Mouse (Mus musculus): ENCODE data around the gene Cmas.
A peak's percentile ranks its signal among the peaks of the same experiment; 100 is the strongest.

Gene Cmas

DNA sequence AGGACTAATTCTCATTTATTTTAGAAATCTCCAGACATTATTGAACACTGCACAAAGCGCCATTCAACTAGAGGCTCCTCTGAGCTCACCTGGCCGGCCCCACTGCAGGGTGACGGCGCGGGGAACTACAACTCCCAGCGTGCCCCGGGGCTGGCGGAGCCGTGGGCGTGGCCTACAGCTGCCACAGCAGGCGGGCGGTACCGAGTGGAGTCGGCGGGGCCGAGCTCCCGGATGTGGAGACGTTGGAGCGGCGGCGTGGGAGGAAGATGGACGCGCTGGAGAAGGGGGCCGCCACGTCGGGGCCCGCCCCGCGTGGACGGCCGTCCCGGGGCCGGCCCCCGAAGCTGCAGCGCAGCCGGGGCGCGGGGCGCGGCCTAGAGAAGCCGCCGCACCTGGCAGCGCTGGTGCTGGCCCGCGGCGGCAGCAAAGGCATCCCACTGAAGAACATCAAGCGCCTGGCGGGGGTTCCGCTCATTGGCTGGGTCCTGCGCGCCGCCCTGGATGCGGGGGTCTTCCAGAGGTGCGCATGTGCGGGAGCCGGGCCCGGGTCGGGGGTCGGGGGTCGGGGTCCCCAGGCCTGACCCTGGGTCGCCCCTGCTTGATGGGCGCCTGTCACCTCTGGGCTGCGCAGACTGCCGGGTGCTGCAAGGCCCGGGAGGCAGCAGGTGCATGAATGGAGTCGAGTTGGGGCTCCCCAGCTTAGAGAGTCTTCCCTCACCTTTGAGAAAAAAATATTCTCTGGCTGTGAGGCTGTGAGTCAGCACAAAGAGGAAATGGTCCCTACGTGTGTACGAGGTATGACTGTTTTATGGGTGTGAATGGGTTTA is at the start of gene Cmas:
Gene Cmas, plus strand, starts transcription at position 180 of the 827 bp plus-strand sequence.
- peak; percentile 70 for DNase-seq (ENCODE audit: low read depth)

GRCm38 (mm10) chr6:142706688-142707087 is 49.8 kb upstream of the Cmas start:
- no peak for DNase-seq (ENCODE audit: low read depth)

GRCm38 (mm10) chr6:142708369-142708768 is 48.1 kb upstream of the Cmas start:
- no peak for DNase-seq (ENCODE audit: low read depth)

GRCm38 (mm10) chr6:142710690-142711089 is 45.8 kb upstream of the Cmas start:
- no peak for DNase-seq (ENCODE audit: low read depth)

DNA sequence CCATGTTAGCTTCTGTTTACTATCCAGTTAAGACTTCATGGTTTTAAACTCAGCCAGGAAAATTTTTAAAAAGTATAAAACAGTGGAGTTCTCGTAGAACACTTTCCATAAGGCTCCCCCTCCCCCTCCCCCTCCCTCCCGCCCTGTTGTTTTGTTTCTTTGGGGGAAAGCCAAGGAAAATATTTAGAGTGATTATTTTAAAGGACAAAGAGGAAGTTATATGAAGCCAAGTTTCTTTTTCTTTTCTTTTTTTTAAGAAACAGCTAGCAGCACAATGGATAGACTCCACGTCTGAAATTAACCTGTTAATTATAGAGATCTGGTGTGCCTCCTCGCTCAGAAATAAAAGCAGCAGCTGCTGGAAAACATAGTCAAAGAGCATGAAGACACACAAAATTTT is 45.4 kb upstream of the Cmas start:
- DNase-seq (ENCODE audit: low read depth): no peak

GRCm38 (mm10) chr6:142715026-142715425 is 41.5 kb upstream of the Cmas start:
- DNase-seq (ENCODE audit: low read depth): no peak

DNA sequence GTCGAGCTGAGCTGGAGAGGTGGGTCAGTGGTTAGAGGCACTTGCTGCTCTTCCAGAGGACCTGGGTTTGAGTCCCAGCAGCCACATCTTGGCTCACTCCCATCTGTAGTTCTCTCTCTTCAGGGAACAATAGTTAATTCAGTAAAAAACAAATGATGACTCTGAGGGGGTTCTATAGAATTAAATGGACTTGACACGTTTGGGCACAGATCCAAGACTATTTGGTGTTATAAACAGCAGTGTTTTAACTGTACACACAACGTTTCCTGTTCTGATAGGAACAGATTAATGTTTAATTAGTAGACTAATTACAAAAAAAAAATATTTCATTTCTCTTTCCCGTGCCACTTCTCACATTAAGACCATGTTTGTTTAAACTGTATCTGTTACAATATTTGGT is 39.3 kb upstream of the Cmas start:
- DNase-seq (ENCODE audit: low read depth): no peak

- DNase-seq (ENCODE audit: low read depth): no peak
Observed at GRCm38 (mm10) chr6:142718167-142718566, 38.3 kb upstream of the Cmas start.

DNA sequence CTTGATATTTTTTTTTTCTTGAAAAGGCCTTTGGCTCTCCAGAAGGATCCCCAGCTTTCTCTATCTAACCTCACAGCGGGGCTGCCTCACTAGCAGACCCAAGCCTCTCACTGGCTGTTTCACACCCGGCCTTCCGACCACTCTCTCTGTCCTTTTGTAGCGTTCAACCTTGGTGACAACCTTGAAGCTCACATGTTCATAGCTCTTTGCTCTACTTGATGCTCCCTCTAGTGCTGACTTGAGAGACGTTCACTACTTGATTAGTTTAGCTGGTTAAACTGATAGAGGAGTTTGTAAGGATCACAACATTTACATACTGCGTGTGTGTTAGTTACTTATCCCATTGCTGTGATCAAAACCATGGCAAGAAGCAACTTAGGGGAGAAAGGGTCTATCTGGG is 35.8 kb upstream of the Cmas start:
- DNase-seq (ENCODE audit: low read depth): no peak

DNA sequence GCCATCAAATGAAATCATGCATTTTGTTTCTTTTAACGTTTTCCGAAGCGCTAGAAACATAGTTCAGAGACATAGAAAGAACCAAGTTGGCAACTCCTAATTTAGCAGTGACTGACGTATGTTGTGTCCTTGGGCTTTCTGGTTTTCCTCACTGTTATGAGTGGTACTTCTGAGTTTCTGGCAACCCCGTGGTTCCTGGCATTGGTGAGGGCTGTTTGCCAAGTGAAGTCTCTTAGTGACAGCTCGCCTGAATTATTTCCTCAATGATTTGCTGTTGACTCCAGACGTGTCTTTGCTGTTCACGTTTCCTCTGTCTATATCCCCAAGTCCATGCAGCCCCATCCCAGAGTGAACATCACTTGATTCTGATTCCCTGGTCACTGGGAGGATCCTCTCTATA is 34.8 kb upstream of the Cmas start:
- DNase-seq (ENCODE audit: low read depth): no peak

- DNase-seq (ENCODE audit: low read depth): no peak
Observed at GRCm38 (mm10) chr6:142726032-142726431, 30.5 kb upstream of the Cmas start.

- DNase-seq (ENCODE audit: low read depth): no peak
Observed at GRCm38 (mm10) chr6:142732567-142733290, 23.8 kb upstream of the Cmas start.

- DNase-seq (ENCODE audit: low read depth): no peak
Observed at GRCm38 (mm10) chr6:142735302-142736005, 21.0 kb upstream of the Cmas start.

- no peak for DNase-seq (ENCODE audit: low read depth)
Observed at GRCm38 (mm10) chr6:142738225-142738624, 18.3 kb upstream of the Cmas start.

DNA sequence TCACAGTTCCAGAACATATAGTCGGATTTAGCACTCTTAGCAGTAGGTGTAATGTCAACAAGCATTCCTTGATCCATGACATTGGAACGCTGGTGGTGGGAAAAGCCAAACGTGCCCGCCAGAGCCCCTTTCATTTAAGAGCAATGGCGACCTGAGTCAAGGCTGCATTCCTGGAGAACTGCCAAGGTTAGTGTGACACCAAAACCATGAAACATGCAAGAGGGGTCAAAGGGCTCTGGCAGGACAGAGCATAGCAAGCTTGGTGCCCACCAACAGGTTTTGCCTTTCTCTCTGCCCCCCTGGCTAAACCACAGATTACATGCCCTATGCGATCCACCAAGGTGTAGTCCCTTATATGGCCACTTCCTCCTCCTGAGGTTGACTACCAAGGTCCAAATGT is 17.8 kb upstream of the Cmas start:
- no peak for DNase-seq (ENCODE audit: low read depth)

DNA sequence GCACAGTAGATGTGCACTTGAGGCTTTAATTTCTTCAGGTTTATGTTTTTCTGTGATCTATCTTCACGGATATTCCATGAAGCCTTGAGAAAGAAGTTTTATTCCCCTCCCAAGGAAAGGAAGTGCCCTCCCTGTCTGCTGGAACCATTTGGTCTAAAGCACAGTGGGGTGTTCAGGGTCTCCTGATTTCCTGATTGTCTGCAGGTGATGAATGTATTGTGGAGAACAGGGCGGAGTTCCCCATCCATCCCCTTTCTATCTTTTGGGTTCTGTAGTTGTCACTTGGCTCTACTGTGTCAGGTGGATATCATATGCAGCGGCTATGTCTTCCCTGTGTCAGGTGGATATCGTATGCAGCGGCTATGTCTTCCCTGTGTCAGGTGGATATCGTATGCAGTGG is 14.7 kb upstream of the Cmas start:
- no peak for DNase-seq (ENCODE audit: low read depth)

GRCm38 (mm10) chr6:142743193-142743592 is 13.3 kb upstream of the Cmas start:
- DNase-seq (ENCODE audit: low read depth): no peak

DNA sequence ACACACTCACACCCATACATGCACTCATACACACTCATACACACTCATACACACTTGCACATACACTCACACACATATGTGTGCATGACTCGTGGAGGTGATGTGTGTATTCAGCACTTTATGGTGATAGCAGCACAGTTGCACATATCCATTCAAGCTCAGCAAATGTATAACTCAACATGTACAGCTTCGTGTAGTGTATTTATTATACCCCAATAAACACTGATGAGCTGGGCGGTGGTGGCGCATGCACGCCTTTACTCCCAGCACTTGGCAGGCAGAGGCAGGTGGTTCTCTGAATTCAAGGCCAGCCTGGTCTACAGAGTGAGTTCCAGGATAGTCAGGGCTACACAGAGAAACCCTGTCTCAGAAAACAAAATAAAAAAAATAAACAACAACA is 11.0 kb upstream of the Cmas start:
- no peak for DNase-seq (ENCODE audit: low read depth)

- no peak for DNase-seq (ENCODE audit: low read depth)
Observed at GRCm38 (mm10) chr6:142746765-142747164, 9.7 kb upstream of the Cmas start.

DNA sequence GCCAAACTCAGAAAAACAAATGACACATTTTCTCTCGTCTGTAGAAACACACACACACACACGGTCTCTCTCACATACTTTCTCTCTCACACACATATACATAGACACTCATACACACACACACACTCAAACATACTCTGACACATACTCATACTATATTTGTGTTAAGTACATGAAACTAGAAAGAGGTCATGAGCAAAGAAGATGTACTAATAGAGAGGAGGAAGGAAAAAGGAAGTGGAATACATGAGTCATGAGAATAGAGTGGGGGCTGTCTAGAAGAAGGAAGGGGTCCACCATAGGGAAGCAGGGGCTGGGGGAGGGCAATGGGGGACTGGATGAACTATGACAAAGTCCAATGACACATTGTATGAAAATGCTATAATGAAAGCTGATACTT is 9.3 kb upstream of the Cmas start:
- no peak for DNase-seq (ENCODE audit: low read depth)

DNA sequence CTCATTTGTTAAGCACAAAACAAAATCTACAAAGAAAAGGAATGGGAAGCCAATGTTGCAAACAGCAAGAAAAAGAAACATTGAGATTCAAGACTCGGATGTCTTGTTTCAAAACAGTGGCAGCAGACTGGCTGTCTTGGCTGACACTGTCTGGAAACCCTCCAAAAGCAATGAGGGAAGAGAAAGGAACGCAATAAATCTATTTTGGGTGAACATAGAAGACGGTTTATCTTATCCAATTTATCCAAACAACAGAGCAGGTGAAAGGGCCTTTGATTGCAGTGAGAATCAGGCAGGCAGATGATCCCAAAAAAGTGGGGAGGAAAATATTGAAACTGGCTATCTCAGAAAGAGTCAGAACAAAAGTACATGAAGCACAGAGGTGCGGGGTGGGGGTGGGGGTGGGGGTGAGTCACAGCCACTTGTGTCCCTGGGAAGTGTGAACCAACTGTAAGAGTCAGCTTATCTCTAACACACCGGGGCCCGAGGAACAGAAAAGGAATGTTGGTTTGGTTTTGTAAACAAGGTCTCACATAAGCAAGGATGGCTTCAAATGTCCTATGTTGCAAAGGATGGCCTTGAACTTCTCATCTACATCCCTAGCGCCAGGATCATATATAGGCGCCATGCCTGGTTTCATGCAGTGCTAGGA is 8.3 kb upstream of the Cmas start:
- no peak for DNase-seq (ENCODE audit: low read depth)

DNA sequence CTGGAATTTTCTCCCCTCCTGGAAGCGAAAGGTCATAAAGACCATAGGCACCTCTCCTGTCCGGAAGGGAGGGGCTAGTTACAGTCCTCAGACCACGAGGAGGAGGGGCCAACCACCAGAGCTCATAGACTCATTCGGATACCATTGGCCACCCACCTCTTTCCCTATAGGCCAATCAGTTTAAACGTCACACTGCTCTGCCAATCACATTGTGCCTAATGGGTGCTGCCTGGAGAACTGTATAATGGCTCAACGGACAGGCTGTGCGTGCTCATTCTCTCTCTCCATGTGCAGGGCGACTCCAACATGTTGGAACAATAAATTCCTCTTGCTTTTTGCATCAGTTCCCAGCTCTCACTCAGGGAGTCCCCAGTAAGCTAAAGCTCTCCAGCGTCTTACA is 5.1 kb upstream of the Cmas start:
- no peak for DNase-seq (ENCODE audit: low read depth)

Measured in c-Kit-positive CD71-positive TER-119-negative erythroid progenitor cells, embryonic 14.5 days (primary cell).